Mouse (Mus musculus): ENCODE measurements around the gene 5730507C01Rik. TPM values are rescaled to one million over a fixed set of nuclear protein-coding genes. Genes with fewer than 3 reads are reported as not detected.
"Not testable (repeated sequence)": the region's sequence is repeated elsewhere in the genome, so short reads cannot be mapped to it uniquely, and the experiment has no call there.

Gene 5730507C01Rik
- polyA plus RNA-seq (2012; rRNA removed), result 0.12 and 0.18 TPM in 2 replicates

GRCm38 (mm10) chr12:18514171-18514570, at the start of gene 5730507C01Rik:
5730507C01Rik (plus strand) TSS chr12:18514510.
- no peak for DNase-seq (ENCODE audit: low read depth)

GRCm38 (mm10) chr12:18514616-18515015, 306 bp downstream of the 5730507C01Rik start:
- DNase-seq (ENCODE audit: low read depth), result not testable (repeated sequence)

GRCm38 (mm10) chr12:18515077-18515476, 767 bp downstream of the 5730507C01Rik start:
- not testable (repeated sequence) for DNase-seq (ENCODE audit: low read depth)

All from gonadal fat pad, adult 2 months (tissue).